20 mouse cellular contexts compared by ENCODE assay signal in the genomic region with DNA sequence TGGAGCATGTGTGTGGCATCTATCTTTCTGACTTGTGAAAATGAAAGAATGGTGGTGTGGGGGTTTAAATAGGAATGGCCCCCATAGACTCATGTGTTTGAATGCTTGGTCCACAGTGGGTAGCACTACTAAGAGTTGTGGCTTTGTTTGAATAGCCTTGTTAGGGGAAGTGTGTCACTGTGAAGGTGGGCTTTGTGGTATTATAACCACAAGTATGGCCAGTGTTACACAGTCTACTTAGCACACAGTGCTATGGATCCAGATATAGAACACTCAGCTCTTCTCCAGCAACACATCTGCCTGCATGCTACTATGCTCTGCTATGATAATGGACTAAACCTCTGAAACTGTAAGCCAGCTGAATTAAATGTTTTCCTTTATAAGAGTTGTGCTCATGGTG.
DNase-seq lines count a peak whose midpoint lies in the region; ATAC-seq lines count a peak whose summit lies in the region.
"Had no signal": no experiment of that assay in that cellular context is flagged by ENCODE, and none has a peak within 500 bp of the region (broad histone marks: within the 10 kb centered on the region; RNA-seq: fewer than 3 reads in every experiment).

No protein-coding gene starts in this region.

- ATAC-seq in common myeloid progenitor, adult 5-6 weeks (replicated peaks; ENCODE audit: low read depth, poor library complexity, severe bottlenecking) = peak; percentile 92
- ATAC-seq in hematopoietic stem cell, adult 5-6 weeks (replicated peaks in 1 of 2; ENCODE audit: insufficient read depth in 1 of 2, low FRiP score in 2 of 2, low TSS enrichment in 1 of 2, low read depth in 1 of 2, poor library complexity in 2 of 2, severe bottlenecking in 2 of 2) = peak; percentile 80
- ATAC-seq: activated CD4-positive, CD25-positive, alpha-beta regulatory T cell, adult 4 months; CD4-positive, CD25-positive, alpha-beta regulatory T cell, adult 4 months; forebrain, embryonic 13.5 days; forebrain, embryonic 15.5 days; forebrain, postnatal 0 days; Patski had no signal

- DNase-seq in 416B (ENCODE audit: low read depth) = peak; percentile 30
- DNase-seq in cerebellum, postnatal 36 days = no peak
- DNase-seq in embryo, embryonic 11 days = no peak
- DNase-seq in left cerebral cortex, postnatal 10 days (ENCODE audit: extremely low spot score in 1 of 2, low spot score in 2 of 2) = no peak
- DNase-seq: adrenal gland, adult 8-10 months; adrenal gland, postnatal 14 days; adrenal gland, postnatal 36 days; B cell, adult 2 months; cerebellum, adult 11-12 months; cerebellum, adult 2 months; cerebellum, adult 9-10 months; cerebellum, postnatal 14 days; forebrain, postnatal 0 days had no signal

- intact Hi-C loops in left cerebral cortex, postnatal 10 days (cut with DNase I) = no loop called here
